Mouse (Mus musculus) adrenal gland (tissue): ENCODE measurements around the gene Abcg2.

Experiments used
- intact Hi-C: fragments of 180-260 bp; cut with DNase I; formaldehyde crosslinking; loops from one replicate; pipeline ENCODE4 v1.15.1; 2025

Gene Abcg2

DNA sequence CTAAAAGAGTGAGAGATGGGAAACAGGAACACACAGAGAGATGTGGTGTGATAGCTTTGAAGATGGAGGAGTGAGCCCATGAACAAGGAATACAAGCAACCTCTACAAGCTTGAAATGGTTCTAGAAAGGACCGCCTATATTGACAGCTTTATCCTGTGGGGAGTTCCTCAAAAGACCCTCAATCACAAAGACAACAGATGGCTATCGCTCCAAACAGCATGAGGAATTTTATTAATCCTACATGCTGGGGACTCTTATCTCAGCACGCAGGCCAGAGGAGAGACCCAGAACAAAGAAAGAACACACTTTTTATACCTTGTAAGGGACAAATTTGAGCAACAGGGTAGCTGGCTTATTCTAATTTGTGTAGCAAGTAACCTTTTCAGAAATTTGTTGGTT, 48.1 kb downstream of the Abcg2 start:
- intact Hi-C loops: no loop called here

DNA sequence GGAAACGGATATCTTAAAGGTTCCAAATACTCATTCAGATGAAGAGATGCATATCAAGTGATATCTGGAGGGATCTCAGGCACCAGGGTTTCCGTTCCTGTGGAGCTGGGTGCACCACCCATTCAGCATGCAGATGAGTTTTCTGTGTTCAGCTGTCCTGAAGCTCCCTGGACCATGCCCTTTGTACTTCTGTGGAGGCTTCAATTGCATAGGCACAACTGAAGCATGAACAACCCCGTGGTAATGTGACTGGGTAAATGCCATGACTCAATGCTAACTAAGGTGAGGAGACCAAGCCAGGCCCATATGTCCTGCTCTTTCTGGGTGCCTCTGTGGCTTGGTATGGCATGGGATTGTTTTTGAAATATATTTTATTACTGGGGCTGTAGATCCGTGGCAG, 49.4 kb downstream of the Abcg2 start:
- intact Hi-C loops: no loop called here

DNA sequence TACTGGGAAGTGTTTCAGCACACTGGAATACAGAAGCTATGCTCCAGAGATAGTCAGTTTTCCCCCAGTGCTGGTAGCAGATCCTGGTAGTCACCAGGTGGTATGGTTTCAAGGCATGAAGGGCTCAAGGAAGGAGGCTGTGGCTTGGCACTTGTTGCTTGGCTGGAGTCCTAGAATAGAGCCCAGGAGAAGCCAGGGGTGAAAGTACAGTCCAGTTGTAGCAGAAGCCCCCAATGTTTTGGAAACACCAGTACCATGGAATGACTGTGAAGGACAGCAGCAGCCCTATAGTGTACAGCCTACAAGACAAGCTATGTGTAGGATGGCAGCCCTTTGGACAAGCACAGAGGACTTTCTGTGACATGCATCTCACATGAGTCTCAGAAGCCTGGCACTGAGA, 54.2 kb downstream of the Abcg2 start:
- intact Hi-C loops: no loop called here

DNA sequence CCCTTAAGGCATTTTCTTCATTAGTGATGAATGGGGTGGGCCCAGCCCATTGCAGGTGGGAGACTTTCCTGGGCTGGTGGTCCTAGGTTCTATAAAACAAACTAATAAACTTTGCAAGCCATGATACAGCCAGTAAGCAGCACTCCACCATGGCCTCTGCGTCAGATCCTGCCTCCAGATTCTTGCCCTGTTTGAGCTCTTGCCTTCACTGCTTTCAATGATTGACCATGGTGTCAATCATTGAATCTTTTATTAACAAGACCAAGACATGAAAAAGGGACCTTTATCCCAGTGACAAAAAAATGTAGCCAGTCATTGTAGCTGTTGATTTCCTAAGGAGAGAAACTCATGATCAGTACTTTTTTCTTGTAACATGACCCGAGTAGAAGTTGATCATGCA, 55.1 kb downstream of the Abcg2 start:
- intact Hi-C loops: no loop called here

DNA sequence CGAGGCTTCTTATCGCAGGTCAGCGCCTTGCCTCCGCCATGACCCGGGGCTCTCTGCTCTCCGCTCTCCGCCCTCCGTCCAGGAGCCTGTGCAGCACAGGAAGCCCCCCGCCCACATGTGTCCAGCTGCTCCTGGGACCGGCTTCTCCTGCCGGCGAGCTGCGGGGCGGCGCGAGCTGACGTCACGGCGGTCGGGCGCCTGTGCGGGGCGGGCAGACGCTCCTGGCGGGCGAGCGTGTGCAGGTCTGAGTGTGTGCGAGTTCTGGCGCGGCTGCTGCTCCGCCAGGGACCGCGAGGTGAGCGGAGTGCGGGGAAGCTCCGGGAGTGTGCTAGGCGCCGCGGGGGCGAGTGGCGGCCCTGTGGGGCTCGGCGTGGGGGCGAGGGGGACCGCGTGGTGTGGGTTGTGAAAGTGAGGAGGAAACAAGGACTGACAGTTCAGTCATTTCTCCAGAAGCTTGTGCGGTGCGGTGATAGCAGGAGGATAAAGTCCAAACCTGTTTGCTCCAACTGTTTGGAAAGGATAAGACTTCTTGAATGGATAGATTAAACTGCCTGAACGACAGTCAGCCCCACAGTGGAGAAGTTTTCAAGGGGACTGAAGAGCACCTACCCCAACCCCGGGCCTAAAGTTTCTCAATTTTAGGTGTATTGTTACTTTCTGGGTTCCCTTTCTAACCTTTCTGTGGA, 56.2 kb downstream of the Abcg2 start:
- intact Hi-C loops: no loop called here

DNA sequence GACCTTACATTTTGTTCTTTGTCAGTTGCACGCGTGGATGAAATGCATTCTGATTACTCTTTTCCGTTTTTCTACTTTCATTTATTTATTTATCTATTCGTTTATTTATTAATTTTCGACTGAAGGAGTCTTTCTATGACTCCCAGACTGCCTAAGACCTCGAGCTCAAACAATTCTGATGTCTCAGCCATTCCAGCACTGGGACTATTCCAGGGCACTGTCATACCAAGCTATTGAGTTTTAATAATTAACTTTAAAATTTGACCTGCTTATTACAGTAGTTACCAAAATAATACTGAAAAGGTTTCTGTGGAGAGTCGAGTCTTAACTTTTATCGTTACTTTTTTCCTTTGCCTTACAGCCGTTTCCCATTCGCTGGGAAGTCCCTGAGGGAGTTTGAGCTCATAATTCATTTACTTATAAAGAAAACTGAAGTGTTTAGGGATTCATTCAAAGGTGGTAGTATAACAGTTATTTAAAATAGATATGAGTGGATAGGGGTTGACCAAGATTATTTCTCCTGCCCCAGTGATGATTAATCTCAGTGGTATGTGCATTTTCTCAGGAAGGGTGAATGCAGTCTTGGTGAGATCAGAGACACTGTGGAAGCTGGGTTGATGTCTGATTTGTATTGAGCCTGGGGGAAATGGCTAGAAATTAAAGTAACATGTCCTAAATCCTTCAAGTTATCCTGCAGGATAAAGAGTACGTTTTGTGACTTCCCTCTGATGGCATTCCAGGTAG, 56.9 kb downstream of the Abcg2 start:
- intact Hi-C loops: no loop called here

DNA sequence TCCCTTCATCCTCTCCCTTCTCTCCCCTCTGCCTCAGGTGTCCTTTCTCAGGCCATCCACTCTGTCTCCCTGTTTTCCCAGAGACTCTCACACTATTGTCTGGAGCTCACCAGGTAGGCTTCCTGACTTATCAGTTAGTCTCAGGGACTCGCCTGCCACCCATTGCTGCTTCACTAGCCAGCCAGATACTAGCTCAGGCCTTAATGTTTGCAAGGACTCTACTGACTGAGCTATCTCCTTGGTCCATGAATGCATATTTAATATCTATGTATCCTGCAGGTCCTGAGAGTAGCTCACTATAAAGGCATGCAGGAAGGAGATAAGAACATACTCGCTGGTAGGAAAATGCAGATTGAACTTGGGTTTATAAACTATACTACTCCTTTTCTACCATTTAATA, 57.9 kb downstream of the Abcg2 start:
- intact Hi-C loops: no loop called here

DNA sequence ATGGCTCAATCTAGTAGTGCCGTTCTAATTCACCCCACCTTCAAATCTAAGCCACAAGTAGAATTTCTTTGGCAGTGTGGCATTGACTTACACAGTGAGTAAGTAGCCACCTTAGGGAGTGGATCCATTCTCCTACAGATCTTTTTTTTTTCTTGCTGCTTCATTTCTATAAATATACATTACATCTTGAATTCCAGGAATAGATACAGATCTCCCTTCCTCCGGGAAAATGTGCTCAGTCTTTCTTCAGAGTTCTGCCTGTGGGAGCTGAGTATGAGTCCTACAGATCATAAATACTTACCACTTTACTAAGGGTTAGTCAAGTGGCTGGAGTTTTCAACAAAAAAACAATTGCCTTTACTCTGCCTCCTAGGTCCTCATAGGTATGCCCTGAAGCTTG, 60.3 kb downstream of the Abcg2 start:
- intact Hi-C loops: no loop called here

DNA sequence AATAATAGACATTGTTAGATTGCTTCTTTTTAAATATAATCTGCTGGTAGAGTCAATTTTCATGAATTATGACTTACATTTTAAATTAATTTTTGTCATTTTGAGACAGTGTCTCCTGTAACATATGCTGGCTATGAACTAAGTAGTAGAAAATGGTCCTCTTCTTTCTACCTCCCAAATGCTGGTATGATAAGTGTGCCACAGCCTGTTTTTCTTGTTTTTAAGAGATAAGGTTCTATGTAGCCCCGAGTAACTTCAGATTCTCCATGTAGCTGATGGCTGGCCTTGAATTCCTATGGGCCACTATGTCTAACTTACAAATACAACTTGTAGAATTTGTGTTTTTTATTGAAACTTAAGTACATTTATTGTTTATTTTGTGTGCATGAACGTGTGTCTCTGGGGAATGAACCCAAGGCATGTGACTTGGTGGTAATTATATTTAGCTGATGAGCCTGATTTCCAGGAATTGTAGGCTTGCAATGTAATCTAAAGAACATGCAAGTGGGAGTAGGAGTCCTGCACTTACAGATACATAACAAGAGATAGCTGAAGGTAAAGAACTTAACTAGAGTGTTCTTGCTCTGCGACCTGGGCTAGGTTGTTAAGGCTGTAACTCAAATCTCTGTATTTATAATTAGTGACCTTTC, 63.9 kb downstream of the Abcg2 start:
- intact Hi-C loops: no loop called here

DNA sequence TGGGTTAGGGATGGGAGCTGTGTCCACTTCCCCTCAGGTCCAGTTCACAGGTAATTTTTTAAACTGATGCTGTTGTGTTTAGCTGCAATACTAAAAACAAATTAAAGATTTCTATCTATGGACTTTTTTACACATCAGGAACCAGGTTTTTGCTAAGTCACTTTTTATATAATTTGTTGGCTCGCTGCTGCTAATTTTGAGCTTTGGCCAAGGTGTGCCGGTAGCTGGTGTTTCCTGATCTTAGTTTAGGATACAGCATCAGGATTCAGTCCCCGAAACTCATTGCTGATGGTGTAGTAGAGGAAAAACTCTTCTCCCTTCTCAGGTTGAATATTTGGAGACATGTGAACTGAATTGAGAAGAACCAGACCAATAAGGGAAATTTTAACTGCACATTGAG, 65.8 kb downstream of the Abcg2 start:
- intact Hi-C loops: no loop called here

DNA sequence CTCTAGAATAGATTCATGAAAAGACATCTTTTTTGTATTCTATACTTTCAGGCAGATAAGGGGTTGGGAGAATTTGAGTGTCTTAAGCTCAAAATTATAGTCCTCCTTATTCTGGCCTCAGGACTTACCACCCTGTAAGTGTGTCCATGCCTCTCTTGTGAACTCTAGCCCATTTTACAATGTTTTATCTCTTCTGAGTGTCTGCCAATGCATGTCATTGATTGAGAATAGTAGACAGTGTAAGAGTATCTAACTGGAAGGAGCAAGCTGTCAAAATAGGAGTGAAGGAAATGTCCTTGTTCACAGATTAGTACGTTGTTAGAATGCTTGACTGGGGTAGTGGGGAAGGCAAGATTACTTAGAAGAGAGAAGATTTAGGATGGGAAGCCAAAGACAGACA, 66.7 kb downstream of the Abcg2 start:
- intact Hi-C loops: no loop called here

DNA sequence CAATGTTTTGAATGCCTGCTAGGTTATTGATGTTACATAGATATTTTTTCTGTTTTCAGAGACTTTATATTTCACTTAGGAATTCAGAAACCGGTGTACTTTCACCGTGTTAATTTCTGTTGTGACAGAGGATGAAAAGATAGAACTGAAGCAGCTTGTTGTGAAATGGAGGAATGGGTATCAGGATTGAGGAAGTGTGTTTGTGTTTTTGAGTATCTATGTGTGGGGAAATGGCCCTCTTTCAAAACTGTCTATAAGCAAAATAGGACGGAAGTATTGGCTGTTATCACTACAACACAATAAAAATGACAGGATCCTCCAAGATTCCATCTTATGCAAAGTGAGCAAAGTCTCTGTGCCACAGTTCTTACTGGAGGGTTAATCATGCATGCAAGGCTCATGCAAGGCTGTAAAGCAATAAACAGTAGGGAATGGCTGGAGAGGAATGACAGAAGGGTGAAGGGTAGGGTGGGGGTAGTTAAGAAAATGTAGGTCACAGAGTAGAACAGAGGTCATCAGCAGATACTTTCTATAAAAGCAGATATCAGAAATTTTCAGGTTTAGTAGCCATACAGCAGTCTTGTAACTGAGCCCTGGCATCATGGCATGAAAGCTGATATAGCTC, 76.7 kb downstream of the Abcg2 start:
- intact Hi-C loops: no loop called here

DNA sequence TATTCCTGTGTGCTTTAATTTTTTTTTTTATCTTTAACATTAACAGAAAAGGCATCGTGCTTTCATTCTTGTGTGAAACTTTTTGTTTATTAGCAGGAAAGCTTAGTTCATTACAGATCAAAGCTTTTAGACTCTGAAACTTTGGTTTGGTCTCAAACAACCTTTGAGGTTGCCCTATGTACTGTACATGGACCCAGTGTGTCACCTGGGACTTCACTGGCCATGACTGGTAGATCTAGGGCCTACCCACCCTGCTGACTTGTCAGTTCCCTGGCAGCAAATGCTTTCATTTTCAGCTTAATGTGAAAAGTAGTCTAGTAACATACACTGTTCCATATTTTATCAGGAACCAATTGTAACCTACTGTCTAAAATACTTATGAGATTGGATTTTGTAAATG, 93.5 kb downstream of the Abcg2 start:
- intact Hi-C loops: no loop called here

DNA sequence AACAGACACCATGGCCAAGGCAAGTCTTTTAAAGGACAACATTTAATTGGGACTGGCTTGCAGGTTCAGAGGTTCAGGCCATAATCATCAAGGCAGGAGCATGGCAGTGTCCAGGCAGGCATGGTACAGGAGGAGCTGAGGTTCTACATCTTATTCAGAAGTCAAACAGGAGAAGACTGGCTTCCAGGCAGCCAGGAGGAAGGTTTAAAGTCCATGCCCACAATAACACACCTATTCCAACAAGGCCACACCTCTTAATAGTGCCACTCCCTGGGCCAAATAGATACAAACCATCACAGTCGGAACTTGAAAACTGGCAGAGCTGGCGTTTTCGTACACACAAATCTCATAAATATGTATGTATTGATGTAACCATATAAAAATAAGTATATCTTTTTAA, 94.2 kb downstream of the Abcg2 start:
- intact Hi-C loops: no loop called here

DNA sequence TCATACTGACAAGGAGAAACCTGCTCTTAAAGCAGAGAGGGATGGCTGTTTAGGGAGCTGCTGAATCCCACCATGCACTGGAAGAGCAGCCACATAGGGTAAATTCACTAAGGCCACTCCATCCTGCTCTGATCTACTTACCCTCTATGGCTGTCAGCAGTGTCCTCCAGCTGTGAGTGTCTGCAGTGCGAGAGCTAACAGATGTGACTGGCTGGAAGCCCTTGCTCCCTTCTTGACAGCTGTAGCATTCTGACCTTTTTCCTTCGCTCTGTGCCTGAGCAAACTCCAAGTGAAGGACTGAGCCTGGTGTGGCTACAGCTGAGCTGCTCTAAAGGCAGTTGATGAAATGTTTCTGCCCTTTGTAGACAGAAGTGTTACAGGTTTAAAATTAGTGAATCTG, 107.3 kb downstream of the Abcg2 start:
- intact Hi-C loops: no loop called here

DNA sequence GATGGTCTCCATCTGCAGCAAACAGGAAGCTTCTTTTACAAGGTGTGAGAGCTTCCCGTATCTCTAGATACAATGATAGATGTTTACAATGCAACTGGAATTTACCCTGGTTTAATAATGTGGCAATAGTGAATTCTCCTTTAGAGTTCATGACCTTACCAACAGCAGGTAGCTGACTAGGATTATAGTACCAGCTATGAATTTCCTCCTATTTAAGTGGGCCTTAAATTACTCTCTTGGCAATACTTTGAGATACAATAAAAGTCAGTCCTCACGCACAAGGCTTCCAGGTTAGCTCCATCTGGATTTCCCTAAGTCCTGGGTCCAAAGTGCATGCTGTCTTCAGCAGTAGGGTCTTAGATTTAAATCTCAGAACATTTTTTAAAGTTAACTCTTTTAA, 109.9 kb downstream of the Abcg2 start:
- intact Hi-C loops: no loop called here

DNA sequence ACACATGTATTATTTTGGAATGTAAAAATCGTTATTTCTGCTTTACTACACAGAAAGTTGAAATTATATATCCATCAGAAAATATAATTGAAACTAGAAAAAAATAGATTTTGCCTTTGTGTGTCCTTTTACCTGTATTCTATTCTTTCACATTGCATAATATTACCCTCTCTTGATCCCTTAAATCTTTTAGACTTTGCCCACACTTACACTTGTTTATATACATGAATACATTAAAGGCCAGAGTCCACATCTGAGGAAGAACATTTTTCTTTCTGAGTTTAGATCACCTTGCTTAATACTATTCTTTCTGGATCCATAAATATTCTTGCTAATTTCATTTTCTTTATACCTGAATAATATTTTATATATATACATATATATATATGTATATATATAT, 110.4 kb downstream of the Abcg2 start:
- intact Hi-C loops: no loop called here

DNA sequence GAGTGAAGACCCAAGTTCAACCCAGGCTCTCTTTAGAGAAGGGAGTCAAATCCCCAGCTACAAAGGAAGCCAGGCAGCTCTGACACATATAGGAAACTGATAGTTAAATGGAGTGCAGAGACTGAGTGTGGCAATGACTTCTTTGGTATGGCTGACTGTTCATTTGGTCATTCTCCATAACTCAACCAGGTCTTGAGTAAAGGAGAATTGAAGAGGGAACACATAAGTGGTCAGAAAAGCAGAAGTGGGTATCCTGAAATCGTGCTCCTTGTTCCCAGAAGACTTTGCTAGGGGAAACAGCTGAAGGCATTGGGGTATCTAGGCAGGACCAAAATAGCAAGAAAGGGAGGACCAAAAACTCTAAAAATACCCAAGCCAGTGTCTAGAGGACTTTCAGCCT, 126.0 kb downstream of the Abcg2 start:
- intact Hi-C loops: no loop called here

DNA sequence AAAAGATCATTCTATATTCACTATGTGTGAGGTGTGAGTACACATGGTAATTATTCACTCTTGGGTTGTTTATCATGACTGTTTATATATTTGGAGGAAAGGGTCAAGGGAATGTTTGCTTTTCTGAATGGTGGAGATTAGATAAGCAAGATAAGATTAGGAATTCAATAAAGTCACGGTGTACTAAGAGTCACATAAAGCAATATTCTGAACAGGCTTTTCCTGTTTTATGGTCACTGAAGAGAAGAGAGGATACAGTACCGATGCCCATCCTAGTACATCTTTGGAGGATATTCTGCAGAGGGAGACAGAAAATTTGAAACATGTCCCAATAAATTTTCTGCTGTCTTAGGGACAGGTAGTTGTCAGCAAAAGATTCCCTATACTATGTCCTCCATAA, 127.6 kb downstream of the Abcg2 start:
- intact Hi-C loops: no loop called here

DNA sequence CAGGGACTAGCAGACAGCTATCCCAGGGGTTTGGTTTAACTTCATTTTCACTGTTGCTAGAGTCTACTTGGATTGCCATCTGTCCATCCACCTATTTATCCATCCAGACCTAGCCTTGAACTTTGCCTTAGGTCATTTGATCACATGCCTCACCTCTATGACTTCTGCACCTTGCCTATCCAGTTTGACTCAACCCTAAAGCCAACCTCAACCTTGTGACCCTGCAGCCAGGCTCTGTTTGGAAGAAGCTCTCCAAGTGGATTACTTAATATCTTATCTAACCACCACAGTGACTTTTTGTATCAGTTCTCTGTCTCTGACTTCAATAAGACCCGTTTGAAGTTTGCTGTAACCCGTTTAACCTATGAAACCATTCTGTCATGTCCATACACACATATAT, 149.5 kb downstream of the Abcg2 start:
- intact Hi-C loops: no loop called here

DNA sequence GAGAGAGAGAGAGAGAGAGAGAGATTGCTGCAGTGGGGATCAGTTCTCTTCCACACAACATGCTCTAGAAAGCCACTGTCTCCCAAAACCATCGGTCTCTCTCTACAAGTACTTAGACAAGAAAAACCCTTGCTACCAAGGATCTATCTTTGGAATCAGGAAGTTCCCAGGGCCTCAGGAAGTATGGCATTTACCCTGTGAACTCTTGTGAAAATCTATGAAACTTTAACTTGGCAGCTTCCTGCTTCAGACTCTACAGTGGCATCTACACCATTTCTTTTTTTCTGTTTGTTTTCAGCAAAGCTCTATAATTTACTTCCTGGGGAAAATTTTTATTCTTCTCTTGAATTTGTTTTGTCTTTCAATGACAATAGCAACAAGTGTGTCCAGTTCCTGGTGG, 150.8 kb downstream of the Abcg2 start:
- intact Hi-C loops: no loop called here
